Mouse (Mus musculus): Measurements from ENCODE around the gene Shisa4.

GRCm38 (mm10) chr1:135399466-135399865 is 24.4 kb upstream of the Shisa4 start:
- no peak for TF ChIP-seq CTCF (IDR thresholded peaks at IDR 0.05; ENCODE audit: low read depth, low read length)
- no peak for TF ChIP-seq POLR2A (IDR thresholded peaks at IDR 0.05; ENCODE audit: borderline replicate concordance, low read depth, low read length)

Measured in bone marrow macrophage, adult 2 months (primary cell).